Mouse (Mus musculus) megakaryocyte, embryonic 14.5 days (primary cell): ENCODE results near the gene Lrp8.

Experiments
- FLI1 ChIP-seq: IDR thresholded peaks from 2 replicates; pipeline ENCODE4 v1.6.1; 2012; ENCODE audit warnings: low read length, inconsistent platforms, mixed read lengths
- GATA1 ChIP-seq: IDR thresholded peaks from 3 replicates; pipeline ENCODE4 v1.6.1; 2012; ENCODE audit warnings: mixed read lengths, low read length, inconsistent platforms, borderline replicate concordance

GRCm38 (mm10) chr4:107837910-107838309, 35.8 kb downstream of the Lrp8 start:
- TF ChIP-seq GATA1 (no peak), FLI1 (no peak)
